Mouse (Mus musculus) embryo, embryonic 10 days (tissue): ENCODE measurements at regions not wholly inside any gene's neighbourhood (a gene's known extent, or its start where the extent isn't known, plus 50 kb on each side); places are given as distances from the start of the nearest gene placed in this dataset.
A peak's percentile ranks its signal among the peaks of the same experiment; 100 is the strongest.

Experiments
- DNase-seq: peaks from one replicate; pipeline ENCODE4 v3.0.0-alpha.2; 2015; ENCODE audit warnings: low spot score

DNA sequence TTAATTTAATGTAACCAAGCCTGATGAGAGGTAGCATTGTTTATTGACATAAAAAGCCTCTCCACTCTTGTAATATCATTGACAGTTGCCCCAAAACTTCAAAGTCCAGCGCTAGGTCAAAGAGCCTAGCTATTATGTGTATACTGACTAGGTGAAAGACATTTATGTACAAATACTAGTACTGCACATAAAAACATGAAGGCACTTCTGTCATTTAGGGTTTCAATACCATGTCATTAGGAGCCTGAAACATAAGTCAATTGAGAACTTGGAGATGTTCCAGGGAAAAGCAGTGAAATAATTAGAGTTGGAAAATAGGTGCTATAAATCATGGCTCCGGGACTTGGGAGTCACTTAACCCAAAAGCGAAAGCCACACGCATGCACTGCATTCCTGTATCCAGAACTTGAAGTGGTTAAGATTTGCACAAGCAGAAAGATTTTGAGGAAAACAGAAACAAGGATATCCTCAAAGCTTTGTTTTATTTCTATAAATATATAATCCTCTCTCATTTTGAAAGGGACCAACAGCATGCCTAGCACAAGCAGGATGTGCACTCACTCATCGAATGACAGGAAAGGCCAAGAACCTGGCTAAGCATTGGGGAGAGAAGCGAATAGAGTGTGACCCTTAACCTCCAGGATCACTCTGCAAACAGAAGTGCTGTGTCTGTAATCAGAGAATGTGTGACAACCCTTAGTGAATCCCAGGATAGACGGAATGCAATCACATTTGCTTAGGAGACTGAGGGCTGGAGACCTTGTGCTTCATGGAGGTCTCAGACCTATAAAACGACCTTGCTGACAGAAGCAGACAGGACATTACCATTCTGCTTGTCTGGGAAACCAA, 176.3 kb upstream of the Crim1 start:
- peak; percentile 74 for DNase-seq

GRCm38 (mm10) chr17:78024356-78024723, 175.7 kb upstream of the Crim1 start:
- DNase-seq = peak; percentile 17

- DNase-seq = peak; percentile 60
Observed at GRCm38 (mm10) chr17:78025294-78025693, 174.8 kb upstream of the Crim1 start.

- DNase-seq = peak; percentile 34
Observed at GRCm38 (mm10) chr17:78035648-78036047, 164.4 kb upstream of the Crim1 start.

- no peak for DNase-seq
Observed at GRCm38 (mm10) chr17:78040338-78040737, 159.7 kb upstream of the Crim1 start.

GRCm38 (mm10) chr17:78041204-78041603, 158.8 kb upstream of the Crim1 start:
- DNase-seq = no peak

DNA sequence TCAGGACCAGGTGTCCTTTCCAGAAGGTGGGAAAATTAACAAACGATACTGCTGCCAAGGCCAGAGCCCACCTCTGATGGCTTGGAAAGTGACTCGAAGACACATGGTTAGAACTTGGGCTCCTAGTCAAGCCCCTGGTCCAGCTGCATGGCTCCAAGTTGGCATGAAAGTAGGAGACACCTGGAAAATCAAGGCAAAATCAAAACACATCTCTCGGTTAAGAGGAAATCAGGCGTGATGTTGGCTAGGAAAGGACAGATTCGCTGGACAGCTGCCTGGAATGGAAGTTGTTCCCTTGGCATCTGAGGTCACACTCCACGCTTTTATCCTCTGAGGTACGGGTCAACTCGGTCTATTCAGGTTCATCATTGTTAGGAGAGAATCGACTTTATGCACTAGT, 150.3 kb upstream of the Crim1 start:
- no peak for DNase-seq

- no peak for DNase-seq
Observed at GRCm38 (mm10) chr17:78050203-78050602, 149.8 kb upstream of the Crim1 start.

GRCm38 (mm10) chr17:78075892-78076291, 124.2 kb upstream of the Crim1 start:
- DNase-seq = no peak

DNA sequence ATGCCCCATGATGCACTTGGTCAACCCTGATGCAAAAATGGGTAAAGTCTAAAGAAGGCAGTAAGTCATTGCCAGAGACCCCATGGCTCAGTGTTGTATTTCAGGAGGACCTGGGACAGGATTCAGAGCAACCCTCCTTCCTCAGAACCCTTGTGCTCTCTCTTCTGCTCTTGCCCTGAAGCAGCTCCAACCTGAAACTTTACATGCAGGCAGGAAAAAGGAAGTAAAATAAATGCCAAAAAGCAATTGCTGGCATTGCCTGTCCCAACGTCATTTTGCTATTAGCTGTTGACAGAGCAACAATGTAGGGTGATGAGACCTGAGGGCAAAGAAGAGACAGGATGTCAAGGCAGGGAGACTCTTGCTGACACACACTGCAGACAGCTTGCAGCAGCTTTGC, 121.7 kb upstream of the Crim1 start:
- DNase-seq = no peak

GRCm38 (mm10) chr17:78084419-78084818, 115.6 kb upstream of the Crim1 start:
- DNase-seq = no peak

DNA sequence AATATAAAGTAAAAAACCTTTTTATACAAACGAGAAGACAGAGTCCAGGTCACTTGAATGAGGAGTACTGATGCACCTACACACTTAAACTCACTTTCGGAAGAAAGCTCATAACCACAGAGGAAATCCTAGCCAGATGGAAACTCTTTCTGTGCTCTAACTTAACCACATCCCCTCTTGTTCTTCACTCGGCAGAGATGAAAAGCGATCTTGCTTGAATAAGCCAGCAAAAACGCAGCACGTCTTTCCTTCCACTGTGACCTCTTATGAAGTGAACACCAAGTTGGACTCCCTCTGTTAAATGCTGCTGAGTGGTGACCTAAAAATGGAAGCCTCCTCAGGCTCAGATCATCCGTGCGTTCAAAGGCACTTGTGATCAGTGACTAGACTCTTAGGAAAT, 113.1 kb upstream of the Crim1 start:
- no peak for DNase-seq

- no peak for DNase-seq
Observed at GRCm38 (mm10) chr17:78097699-78098098, 102.3 kb upstream of the Crim1 start.

GRCm38 (mm10) chr17:78108793-78109192, 91.3 kb upstream of the Crim1 start:
- DNase-seq = no peak

DNA sequence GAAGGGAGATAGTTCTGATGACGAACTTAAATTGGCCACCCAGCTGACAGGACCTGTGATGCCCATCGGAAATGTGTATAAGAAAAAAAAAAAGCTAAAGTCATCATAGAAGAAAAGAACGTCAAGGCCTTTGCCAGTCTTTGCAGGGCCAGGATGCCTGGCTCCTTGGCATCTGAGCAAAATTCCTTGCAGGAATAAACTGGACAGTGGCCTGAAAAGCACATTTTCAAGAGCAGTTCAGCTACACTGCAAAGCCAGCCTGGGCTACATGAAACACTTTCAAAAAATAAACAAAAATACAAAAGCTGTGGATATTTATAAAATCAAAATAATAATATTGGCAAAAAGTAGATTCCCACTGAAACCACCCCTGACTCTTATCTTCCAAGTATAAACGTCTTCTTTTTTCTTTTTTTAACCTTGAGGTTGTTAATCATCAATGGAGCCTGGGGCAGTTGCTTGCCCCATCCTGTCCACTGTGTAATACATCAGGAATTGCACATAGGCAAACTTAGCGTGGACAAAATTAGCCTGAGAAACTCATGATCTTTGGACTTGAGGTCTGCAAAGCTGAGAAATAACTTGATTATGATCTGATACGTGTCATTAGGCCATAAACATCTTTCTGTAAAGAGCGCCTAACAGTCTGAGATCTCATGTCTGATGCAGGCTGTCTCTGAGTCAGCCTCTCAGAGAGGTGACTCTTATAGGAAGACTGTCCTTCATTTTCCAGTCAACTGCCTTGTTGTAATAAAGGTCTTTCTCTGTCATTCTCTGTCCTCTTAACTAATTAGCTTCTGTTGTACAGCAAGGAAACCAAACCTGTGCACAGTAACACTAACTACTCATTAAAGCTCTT, 90.5 kb upstream of the Crim1 start:
- DNase-seq = no peak

- DNase-seq = no peak
Observed at GRCm38 (mm10) chr17:78132116-78132515, 67.9 kb upstream of the Crim1 start.

DNA sequence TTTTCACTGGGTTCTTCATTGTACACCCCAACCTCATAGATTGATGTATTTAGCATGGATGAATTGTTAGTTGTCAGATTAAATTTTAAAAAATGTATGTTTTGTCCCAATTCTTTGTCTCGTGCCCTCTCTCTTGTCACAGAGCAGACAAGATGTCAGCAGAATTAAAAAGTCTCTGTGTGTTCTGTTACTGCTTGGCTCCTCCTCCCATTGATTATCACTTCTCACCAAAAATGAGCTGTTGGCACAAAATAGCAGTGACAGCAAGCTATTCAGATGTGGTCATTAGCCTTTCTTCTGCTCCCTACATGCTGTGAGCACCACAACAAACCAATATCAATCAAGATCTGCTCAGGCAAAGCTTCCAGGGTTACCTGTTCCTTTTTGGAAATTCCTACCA, 62.1 kb upstream of the Crim1 start:
- no peak for DNase-seq

DNA sequence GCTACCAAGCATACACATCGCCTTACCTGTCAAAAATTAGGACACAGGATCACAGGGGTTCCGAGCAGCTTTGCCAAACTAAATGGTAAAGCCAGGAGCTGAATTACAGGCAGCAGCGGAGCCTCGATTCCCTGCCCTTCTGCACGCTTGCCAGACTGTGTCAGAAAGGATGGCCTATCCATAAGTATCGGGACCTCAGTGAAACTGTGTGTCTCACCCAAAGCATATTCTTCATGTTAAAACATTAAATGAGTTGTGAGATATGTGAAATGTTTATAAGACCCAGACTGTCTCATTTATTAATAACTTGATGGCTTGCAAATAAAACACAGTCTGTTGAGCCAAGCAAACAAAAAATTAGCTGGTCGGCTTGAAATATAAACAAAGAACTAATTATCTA, 59.4 kb upstream of the Crim1 start:
- DNase-seq = no peak

DNA sequence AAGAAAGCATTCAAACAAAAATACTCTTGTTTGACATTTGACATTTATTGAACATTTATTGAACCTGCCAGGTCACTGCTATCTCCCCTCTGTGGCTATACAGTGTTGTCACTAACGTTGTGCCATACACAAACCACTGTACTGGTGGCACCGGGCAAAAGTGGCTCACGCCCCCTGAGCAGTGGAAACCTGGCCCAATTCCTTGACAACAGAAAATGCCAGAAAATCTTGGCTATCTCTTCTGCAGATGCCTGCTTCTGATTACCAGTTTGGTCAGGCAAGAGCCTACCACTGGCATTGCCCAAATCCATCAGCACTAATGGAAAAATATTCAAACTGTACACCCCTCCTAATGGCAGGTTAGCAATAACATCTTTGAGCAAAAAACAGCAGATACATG, 58.9 kb upstream of the Crim1 start:
- DNase-seq = no peak

DNA sequence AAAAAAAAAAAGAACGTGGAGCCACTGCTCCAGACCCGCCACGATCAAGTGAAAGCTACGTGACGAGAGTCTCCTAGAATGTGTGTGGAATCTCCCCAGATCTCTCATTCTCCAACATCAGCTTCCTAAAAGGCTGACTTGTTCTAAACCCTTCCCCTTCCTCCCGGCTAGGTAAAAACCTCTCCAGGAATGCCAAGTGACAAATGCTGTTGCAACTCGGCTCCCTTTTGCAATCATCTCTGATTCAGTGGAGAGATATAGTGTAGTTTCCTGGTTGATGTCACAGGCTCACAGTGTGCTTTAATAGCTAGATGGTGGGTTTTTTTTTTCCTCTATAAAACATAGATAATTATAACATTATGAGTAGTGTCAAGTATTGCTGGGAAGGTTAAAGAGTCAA, 57.6 kb upstream of the Crim1 start:
- no peak for DNase-seq

DNA sequence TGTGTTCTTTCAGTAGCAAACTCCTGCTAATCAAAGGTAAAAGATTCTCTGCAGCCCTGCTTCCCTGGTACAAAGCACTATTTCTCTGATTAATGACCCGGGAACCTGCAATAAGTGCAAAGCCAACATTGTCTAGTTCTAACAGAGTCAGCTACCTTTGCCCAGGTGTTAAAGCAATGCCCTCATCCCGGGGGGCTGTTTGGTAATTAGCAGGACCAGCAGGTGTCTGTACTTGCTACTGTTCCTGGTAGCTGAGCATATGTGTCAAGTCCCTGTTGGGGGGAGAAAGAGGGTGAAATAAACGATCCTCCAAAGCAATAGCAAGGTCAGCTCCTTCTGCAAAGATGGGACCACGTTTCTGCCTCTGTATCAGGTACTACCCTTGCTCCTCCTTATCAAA, 54.7 kb upstream of the Crim1 start:
- no peak for DNase-seq
